Mouse (Mus musculus): ENCODE results near the gene Dhrs7c. TPM values are rescaled to one million over a fixed set of nuclear protein-coding genes. Genes with fewer than 3 reads are reported as not detected.

Dhrs7c gene
- polyA plus RNA-seq (2017; shearing (Covaris generic)), result not detected

GRCm38 (mm10) chr11:67797931-67798330, at the start of gene Dhrs7c:
Gene Dhrs7c (plus strand): TSS chr11:67798187.

GRCm38 (mm10) chr11:67771053-67771452, 26.9 kb upstream of the Dhrs7c start, which contains the start of gene Glp2r:
Gene Glp2r (minus strand): TSS chr11:67771153.

GRCm38 (mm10) chr11:67774379-67774778, 23.6 kb upstream of the Dhrs7c start, which contains the start of gene Gsg1l2:
Gene Gsg1l2 (plus strand): TSS chr11:67774608.

Other genes with a start within 250 kb of the Dhrs7c start
- gene Rcvrn, start 102.9 kb upstream of the Dhrs7c start, polyA plus RNA-seq (2017; shearing (Covaris generic)), result not detected
- not detected for gene Glp2r, start 27.0 kb upstream of the Dhrs7c start, polyA plus RNA-seq (2017; shearing (Covaris generic))
- not detected for gene Gsg1l2, start 23.6 kb upstream of the Dhrs7c start, polyA plus RNA-seq (2017; shearing (Covaris generic))
- gene Usp43, start 124.0 kb downstream of the Dhrs7c start, polyA plus RNA-seq (2017; shearing (Covaris generic)), result not detected
- gene Cfap52, start 167.5 kb downstream of the Dhrs7c start, polyA plus RNA-seq (2017; shearing (Covaris generic)), result 0.20 TPM
- 75.5 TPM for gene Stx8, start 168.0 kb downstream of the Dhrs7c start, polyA plus RNA-seq (2017; shearing (Covaris generic))

All from CD4-positive, CD25-positive, alpha-beta regulatory T cell (primary cell).